Mouse (Mus musculus): ENCODE measurements at regions not wholly inside any gene's neighbourhood (a gene's known extent, or its start where the extent isn't known, plus 50 kb on each side); places are given as distances from the start of the nearest gene placed in this dataset.

DNA sequence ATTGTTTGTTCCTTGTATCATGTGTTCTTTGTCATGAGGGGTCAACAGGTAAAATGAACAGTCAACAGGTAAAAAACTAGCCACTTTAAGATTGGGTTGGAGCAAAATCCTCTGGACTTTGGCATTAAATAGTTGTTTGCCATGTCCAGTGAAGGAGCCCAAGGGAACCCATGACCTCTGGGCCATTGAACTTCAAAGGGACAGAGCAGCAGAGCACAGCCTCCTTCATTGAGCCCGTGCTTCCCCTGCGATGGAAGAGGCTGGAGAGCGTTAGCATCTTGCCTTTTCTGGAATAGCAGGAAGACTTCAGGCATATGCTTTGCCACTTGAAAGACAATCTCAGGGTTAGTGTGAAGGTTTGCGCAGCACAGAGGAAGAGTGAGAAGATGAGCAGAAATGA lies 320.4 kb upstream of the Id2 start:
- Histone ChIP-seq H3K9me3 (ENCODE audit: control insufficient read depth, low read length) (peaks cover under 1% of the 10 kb centered on the region; the same call in 1 of the 2 replicates), H3K9ac (ENCODE audit: low read length) (no peak overlapping the region), H3K4me2 (ENCODE audit: low read length) (no peak overlapping the region), H3K4me1 (replicated peaks; ENCODE audit: control insufficient read depth, insufficient read depth, low read length) (0 out of 2 replicates have a peak, but pooled peaks cover 6% of the 10 kb centered on the region), H3K4me3 (ENCODE audit: low read depth, low read length) (no peak overlapping the region), H3K36me3 (ENCODE audit: control insufficient read depth, insufficient read depth, low read length) (no peaks in the 10 kb centered on the region), H3K27me3 (replicated peaks; ENCODE audit: control insufficient read depth, insufficient read depth, low read length) (no peaks in the 10 kb centered on the region), H3K27ac (ENCODE audit: low read depth) (no peak overlapping the region)
- WGBS: 78% methylated on average over 4 of the region's 4 CpGs
- DNase-seq (ENCODE audit: low spot score) (no peak), ATAC-seq (replicated peaks; ENCODE audit: low FRiP score, low TSS enrichment, low read depth) (no peak)

DNA sequence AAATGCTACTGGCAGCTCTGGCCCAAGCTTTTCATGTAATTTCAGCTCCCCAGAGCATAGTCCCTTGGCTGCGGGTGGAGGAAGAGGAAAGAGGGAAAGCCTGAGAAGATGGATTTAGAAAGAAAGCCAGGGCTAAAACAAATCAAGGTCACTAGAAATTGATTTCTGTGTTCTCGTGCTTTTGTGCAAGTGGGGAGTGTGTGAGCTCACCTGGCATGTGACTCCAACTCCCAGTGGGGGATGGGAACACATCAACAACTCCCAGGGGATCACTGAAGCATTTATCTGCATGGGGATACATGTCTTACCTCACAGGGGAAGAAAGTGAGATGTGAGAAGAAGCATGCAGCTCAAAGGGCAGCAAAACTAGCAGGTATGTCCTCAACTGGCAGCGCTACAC lies 319.6 kb upstream of the Id2 start:
- ATAC-seq (replicated peaks; ENCODE audit: low FRiP score, low TSS enrichment, low read depth) (no peak), DNase-seq (ENCODE audit: low spot score) (no peak)
- no peak overlapping the region for H3K4me3 ChIP-seq (ENCODE audit: low read depth, low read length)
- H3K9me3 ChIP-seq (ENCODE audit: control insufficient read depth, low read length): peaks cover 5% of the 10 kb centered on the region; the same call in 1 of the 2 replicates
- no peak overlapping the region for H3K9ac ChIP-seq (ENCODE audit: low read length)
- no peaks in the 10 kb centered on the region for H3K27me3 ChIP-seq (replicated peaks; ENCODE audit: control insufficient read depth, insufficient read depth, low read length)
- H3K36me3 ChIP-seq (ENCODE audit: control insufficient read depth, insufficient read depth, low read length): no peaks in the 10 kb centered on the region
- H3K4me2 ChIP-seq (ENCODE audit: low read length): no peak overlapping the region
- WGBS: 59% methylated on average over 3 of the region's 3 CpGs
- H3K4me1 ChIP-seq (replicated peaks; ENCODE audit: control insufficient read depth, insufficient read depth, low read length): 0 out of 2 replicates have a peak, but pooled peaks cover 6% of the 10 kb centered on the region
- no peak overlapping the region for H3K27ac ChIP-seq (ENCODE audit: low read depth)

DNA sequence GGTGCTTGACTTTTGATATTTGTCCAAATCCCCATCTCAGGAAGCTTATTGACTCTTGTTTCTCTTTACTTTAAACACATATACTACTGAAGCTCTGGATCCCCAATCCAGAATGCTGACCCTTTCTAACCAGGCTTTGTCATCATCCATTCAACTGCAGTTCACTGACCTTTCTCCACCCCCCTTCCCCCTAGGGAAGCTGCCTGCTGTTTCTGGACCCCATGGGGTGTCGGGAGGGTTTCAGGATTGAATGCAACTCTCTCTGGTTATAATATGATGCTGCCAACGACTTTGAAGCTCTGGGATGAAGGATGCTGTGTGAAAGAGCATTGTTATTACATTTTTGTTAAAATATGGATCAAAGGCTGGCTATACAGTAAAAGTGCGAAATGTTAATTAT lies 318.7 kb upstream of the Id2 start:
- Histone ChIP-seq H3K4me3 (ENCODE audit: low read depth, low read length) (no peak overlapping the region), H3K36me3 (ENCODE audit: control insufficient read depth, insufficient read depth, low read length) (no peaks in the 10 kb centered on the region), H3K9me3 (ENCODE audit: control insufficient read depth, low read length) (peaks cover 5% of the 10 kb centered on the region; the same call in 1 of the 2 replicates), H3K4me1 (replicated peaks; ENCODE audit: control insufficient read depth, insufficient read depth, low read length) (0 out of 2 replicates have a peak, but pooled peaks cover 6% of the 10 kb centered on the region), H3K27me3 (replicated peaks; ENCODE audit: control insufficient read depth, insufficient read depth, low read length) (no peaks in the 10 kb centered on the region), H3K9ac (ENCODE audit: low read length) (no peak overlapping the region), H3K4me2 (ENCODE audit: low read length) (no peak overlapping the region), H3K27ac (ENCODE audit: low read depth) (no peak overlapping the region)
- 55% methylated on average over 3 of the region's 3 CpGs for WGBS
- DNase-seq (ENCODE audit: low spot score): no peak
- ATAC-seq (replicated peaks; ENCODE audit: low FRiP score, low TSS enrichment, low read depth): no peak

DNA sequence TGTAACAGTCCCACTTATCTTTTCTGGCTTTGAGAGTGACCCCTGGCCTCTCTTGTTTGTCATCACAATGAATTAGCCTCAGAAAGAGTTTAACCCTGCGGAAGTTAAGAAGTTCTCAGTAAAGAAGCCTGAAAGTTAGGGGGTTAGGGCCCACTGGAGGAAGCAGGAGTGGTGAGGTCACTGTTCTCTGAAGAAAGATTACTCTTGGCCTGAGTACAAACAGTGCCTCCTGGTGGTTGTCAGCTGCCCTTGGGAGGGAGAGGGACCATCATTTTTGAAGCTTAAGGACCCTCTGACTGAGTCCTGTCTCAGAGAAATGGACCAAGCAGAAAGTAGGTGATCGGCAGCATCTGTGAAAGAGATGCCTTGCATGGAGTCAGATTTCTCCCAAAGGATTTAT lies 318.3 kb upstream of the Id2 start:
- Histone ChIP-seq H3K27ac (ENCODE audit: low read depth) (no peak overlapping the region), H3K4me2 (ENCODE audit: low read length) (no peak overlapping the region), H3K9me3 (ENCODE audit: control insufficient read depth, low read length) (peaks cover 5% of the 10 kb centered on the region; the same call in 1 of the 2 replicates), H3K4me3 (ENCODE audit: low read depth, low read length) (no peak overlapping the region), H3K27me3 (replicated peaks; ENCODE audit: control insufficient read depth, insufficient read depth, low read length) (no peaks in the 10 kb centered on the region), H3K4me1 (replicated peaks; ENCODE audit: control insufficient read depth, insufficient read depth, low read length) (0 out of 2 replicates have a peak, but pooled peaks cover 6% of the 10 kb centered on the region), H3K36me3 (ENCODE audit: control insufficient read depth, insufficient read depth, low read length) (no peaks in the 10 kb centered on the region), H3K9ac (ENCODE audit: low read length) (no peak overlapping the region)
- DNase-seq (ENCODE audit: low spot score) (no peak), ATAC-seq (replicated peaks; ENCODE audit: low FRiP score, low TSS enrichment, low read depth) (no peak)
- WGBS: 18% methylated on average over 2 of the region's 2 CpGs

DNA sequence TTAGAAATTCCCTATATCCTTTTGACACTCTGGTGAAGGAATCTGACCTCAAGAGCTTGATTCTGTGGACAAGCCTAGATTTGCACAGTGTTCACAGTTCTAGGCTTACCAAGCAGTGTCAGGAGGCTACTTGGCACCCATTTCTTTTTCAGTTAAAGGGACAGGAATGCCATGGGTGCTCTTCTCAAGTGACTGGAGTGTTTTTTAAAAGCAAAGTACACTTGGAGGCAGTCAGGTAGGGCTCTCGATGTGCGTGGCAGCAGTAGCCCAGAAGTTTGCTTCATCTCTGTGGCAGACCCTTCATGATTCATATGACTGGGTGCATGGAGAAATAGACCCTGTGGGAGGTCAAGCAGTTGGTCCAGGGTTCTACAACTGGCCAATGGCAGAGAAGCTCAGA lies 310.4 kb upstream of the Id2 start:
- no peak overlapping the region for H3K4me3 ChIP-seq (ENCODE audit: low read depth, low read length)
- H3K36me3 ChIP-seq (ENCODE audit: control insufficient read depth, insufficient read depth, low read length): no peaks in the 10 kb centered on the region
- H3K9ac ChIP-seq (ENCODE audit: low read length): no peak overlapping the region
- no peaks in the 10 kb centered on the region for H3K27me3 ChIP-seq (replicated peaks; ENCODE audit: control insufficient read depth, insufficient read depth, low read length)
- H3K4me1 ChIP-seq (replicated peaks; ENCODE audit: control insufficient read depth, insufficient read depth, low read length): no peaks in the 10 kb centered on the region
- no peak overlapping the region for H3K4me2 ChIP-seq (ENCODE audit: low read length)
- no peak for ATAC-seq (replicated peaks; ENCODE audit: low FRiP score, low TSS enrichment, low read depth)
- WGBS: 92% methylated on average over 2 of the region's 2 CpGs
- no peak overlapping the region for H3K27ac ChIP-seq (ENCODE audit: low read depth)
- peaks cover 4% of the 10 kb centered on the region; the same call in 1 of the 2 replicates for H3K9me3 ChIP-seq (ENCODE audit: control insufficient read depth, low read length)
- no peak for DNase-seq (ENCODE audit: low spot score)

DNA sequence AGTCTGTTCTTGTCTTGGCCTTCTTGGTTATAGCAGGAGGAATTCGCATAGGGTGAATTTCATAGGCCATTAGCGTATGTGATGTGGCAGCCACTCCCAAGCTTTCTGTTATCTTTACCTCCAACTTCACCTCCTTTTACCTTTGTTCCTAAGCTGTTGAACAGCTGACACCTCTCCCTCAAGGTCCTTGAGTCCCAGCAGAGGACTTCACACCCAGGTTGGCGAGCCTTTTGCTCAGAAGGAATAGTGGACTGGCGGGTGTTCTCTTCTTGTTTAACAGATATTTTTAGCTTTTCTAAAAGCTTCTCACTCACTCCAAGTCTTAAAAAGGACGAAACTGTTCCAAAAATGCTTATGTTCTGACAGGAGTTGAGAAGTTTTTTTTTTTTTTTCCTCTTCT lies 303.4 kb upstream of the Id2 start:
- 74% methylated on average over 5 of the region's 5 CpGs for WGBS
- H3K9ac ChIP-seq (ENCODE audit: low read length): no peak overlapping the region
- no peak overlapping the region for H3K4me3 ChIP-seq (ENCODE audit: low read depth, low read length)
- no peak overlapping the region for H3K4me2 ChIP-seq (ENCODE audit: low read length)
- no peaks in the 10 kb centered on the region for H3K4me1 ChIP-seq (replicated peaks; ENCODE audit: control insufficient read depth, insufficient read depth, low read length)
- ATAC-seq (replicated peaks; ENCODE audit: low FRiP score, low TSS enrichment, low read depth): no peak
- no peak for DNase-seq (ENCODE audit: low spot score)
- no peaks in the 10 kb centered on the region for H3K36me3 ChIP-seq (ENCODE audit: control insufficient read depth, insufficient read depth, low read length)
- no peaks in the 10 kb centered on the region for H3K27me3 ChIP-seq (replicated peaks; ENCODE audit: control insufficient read depth, insufficient read depth, low read length)
- H3K9me3 ChIP-seq (ENCODE audit: control insufficient read depth, low read length): no peaks in the 10 kb centered on the region
- no peak overlapping the region for H3K27ac ChIP-seq (ENCODE audit: low read depth)

DNA sequence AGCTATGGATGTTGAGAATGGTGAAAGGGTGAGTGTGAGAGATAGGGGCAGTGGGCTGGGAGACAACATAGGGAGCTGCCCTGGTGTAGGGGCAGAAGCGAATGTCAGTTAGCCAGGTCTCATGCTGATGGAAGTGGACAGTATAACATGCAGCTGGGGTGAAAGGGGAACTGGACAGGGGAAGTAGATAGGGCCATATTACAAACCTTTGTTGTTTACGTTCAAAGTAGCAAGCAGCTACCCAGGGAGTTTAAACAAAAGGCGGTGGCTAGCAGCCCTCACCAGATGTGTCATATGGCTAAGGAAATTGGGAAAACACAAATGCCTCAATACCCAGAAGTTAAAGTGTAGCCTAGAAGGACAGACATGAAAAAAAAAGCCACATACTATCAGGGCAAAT lies 301.8 kb upstream of the Id2 start:
- WGBS: 73% methylated on average over 3 of the region's 3 CpGs
- DNase-seq (ENCODE audit: low spot score) (no peak), ATAC-seq (replicated peaks; ENCODE audit: low FRiP score, low TSS enrichment, low read depth) (no peak)
- H3K4me3 ChIP-seq (ENCODE audit: low read depth, low read length): no peak overlapping the region
- H3K27ac ChIP-seq (ENCODE audit: low read depth): no peak overlapping the region
- H3K27me3 ChIP-seq (replicated peaks; ENCODE audit: control insufficient read depth, insufficient read depth, low read length): no peaks in the 10 kb centered on the region
- no peaks in the 10 kb centered on the region for H3K36me3 ChIP-seq (ENCODE audit: control insufficient read depth, insufficient read depth, low read length)
- H3K4me1 ChIP-seq (replicated peaks; ENCODE audit: control insufficient read depth, insufficient read depth, low read length): no peaks in the 10 kb centered on the region
- H3K9ac ChIP-seq (ENCODE audit: low read length): no peak overlapping the region
- H3K4me2 ChIP-seq (ENCODE audit: low read length): no peak overlapping the region
- H3K9me3 ChIP-seq (ENCODE audit: control insufficient read depth, low read length): no peaks in the 10 kb centered on the region

DNA sequence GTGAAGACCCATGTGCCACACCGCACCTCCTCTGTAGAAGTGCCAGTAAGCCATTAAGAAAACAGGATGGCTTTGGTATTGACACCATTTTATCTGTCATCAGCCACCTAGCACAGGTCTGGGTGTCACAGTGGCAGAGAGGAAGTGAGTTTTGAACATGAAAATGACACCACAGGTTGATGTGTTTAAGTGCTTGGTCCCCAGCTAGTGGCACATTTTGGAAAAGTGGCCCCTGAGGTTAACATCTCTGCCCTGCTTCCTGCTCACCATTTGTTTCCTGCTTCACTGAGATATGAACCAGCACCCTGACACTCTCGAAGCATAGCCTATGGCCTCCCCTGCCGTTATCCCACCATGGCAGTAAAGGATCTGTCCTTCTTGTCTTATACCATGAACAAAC lies 297.4 kb upstream of the Id2 start:
- Histone ChIP-seq H3K27ac (ENCODE audit: low read depth) (no peak overlapping the region), H3K36me3 (ENCODE audit: control insufficient read depth, insufficient read depth, low read length) (no peaks in the 10 kb centered on the region), H3K4me2 (ENCODE audit: low read length) (no peak overlapping the region), H3K9ac (ENCODE audit: low read length) (no peak overlapping the region), H3K9me3 (ENCODE audit: control insufficient read depth, low read length) (no peaks in the 10 kb centered on the region), H3K4me3 (ENCODE audit: low read depth, low read length) (no peak overlapping the region), H3K27me3 (replicated peaks; ENCODE audit: control insufficient read depth, insufficient read depth, low read length) (no peaks in the 10 kb centered on the region), H3K4me1 (replicated peaks; ENCODE audit: control insufficient read depth, insufficient read depth, low read length) (no peaks in the 10 kb centered on the region)
- ATAC-seq (replicated peaks; ENCODE audit: low FRiP score, low TSS enrichment, low read depth) (no peak), DNase-seq (ENCODE audit: low spot score) (no peak)
- 78% methylated on average over 3 of the region's 3 CpGs for WGBS

DNA sequence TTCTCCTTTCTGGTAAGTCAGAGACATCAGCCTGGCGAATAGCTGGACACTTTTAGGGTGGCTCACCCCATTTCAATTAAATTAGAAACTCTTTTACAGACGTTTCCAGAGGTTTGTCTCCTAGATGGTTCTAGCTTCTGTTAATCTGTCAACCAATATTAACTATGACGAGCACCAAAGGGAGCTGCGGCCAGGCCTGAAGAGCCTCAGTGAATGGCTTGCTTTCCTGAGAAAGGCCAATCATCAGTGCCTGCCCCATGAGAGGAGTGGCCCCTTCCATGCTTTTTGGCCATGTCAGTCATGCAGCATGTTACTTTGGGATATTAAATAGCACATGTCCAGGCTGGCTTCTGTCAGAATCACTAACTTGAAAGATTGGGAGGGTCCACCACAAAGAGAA lies 296.6 kb upstream of the Id2 start:
- H3K36me3 ChIP-seq (ENCODE audit: control insufficient read depth, insufficient read depth, low read length): no peaks in the 10 kb centered on the region
- DNase-seq (ENCODE audit: low spot score): no peak
- H3K4me3 ChIP-seq (ENCODE audit: low read depth, low read length): no peak overlapping the region
- no peak overlapping the region for H3K27ac ChIP-seq (ENCODE audit: low read depth)
- no peaks in the 10 kb centered on the region for H3K27me3 ChIP-seq (replicated peaks; ENCODE audit: control insufficient read depth, insufficient read depth, low read length)
- no peak overlapping the region for H3K4me2 ChIP-seq (ENCODE audit: low read length)
- no peak overlapping the region for H3K9ac ChIP-seq (ENCODE audit: low read length)
- ATAC-seq (replicated peaks; ENCODE audit: low FRiP score, low TSS enrichment, low read depth): no peak
- no peaks in the 10 kb centered on the region for H3K9me3 ChIP-seq (ENCODE audit: control insufficient read depth, low read length)
- WGBS: 75% methylated on average over 4 of the region's 4 CpGs
- no peaks in the 10 kb centered on the region for H3K4me1 ChIP-seq (replicated peaks; ENCODE audit: control insufficient read depth, insufficient read depth, low read length)
